ENCODE assay signal across 12 mouse cellular contexts in the genomic region with DNA sequence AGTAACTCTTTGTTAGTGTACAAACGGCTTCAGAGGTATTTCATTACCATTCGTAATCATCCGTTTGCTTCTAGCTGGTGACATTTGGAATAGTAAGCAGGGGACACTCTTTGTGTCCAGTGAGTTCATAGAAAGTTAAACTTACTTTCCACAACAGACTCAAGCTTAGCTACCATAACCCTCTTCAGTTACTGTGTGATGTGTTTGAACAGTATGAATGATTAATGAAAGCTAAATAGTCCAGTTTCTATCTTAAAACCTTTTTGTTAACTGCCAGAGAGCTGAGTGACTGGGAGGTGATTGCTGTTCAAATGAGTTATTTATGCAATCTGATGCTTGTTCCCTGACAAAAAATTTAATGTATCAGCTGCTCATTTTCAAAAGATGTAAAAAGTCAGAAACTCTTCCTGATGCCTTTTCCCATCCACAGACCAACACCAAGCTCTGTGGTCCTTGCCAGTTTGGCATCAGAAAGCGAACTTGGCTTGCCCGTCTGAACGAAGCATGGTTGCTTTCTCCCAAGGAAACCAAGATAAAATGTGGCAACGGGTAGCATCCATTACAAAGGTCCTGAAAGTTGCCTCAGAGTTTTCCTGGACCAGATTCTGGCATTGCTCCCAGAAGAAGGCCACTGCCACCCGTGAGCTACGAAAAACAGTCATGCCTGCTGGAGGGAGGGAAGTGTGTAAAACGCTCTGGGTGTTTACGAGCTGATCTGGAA.
DNase-seq lines count a peak whose midpoint lies in the region; ATAC-seq and TF ChIP-seq lines count a peak whose summit lies in the region.
"Had no signal": no experiment of that assay in that cellular context is flagged by ENCODE, and none has a peak within 500 bp of the region (broad histone marks: within the 10 kb centered on the region; RNA-seq: fewer than 3 reads in every experiment).

No protein-coding gene starts in this region.

- no peak overlapping the region for H3K4me3 ChIP-seq in forebrain, embryonic 14.5 days (ENCODE audit: low read depth, low read length)
- H3K4me3 ChIP-seq in forebrain, embryonic 12.5 days (replicated peaks): no peak overlapping the region
- no peak overlapping the region for H3K4me3 ChIP-seq in lung, embryonic 15.5 days
- H3K4me3 ChIP-seq in hindbrain, postnatal 0 days (ENCODE audit: low read length): no peak overlapping the region
- no peak overlapping the region for H3K4me3 ChIP-seq in heart, embryonic 12.5 days
- H3K4me3 ChIP-seq: gastrocnemius, adult 2 months; kidney, embryonic 15.5 days had no signal

- H3K4me2 ChIP-seq in forebrain, embryonic 14.5 days (ENCODE audit: low read length): no peak overlapping the region
- no peak overlapping the region for H3K4me2 ChIP-seq in forebrain, embryonic 12.5 days
- no peak overlapping the region for H3K4me2 ChIP-seq in lung, embryonic 15.5 days
- no peak overlapping the region for H3K4me2 ChIP-seq in hindbrain, postnatal 0 days (ENCODE audit: low read depth, low read length)
- no peak overlapping the region for H3K4me2 ChIP-seq in heart, embryonic 12.5 days
- H3K4me2 ChIP-seq: kidney, embryonic 15.5 days had no signal

- 56% methylated on average over 11 of the region's 11 CpGs for WGBS in forebrain, embryonic 14.5 days
- 80% methylated on average over 11 of the region's 11 CpGs for WGBS in forebrain, embryonic 12.5 days
- 26% methylated on average over 11 of the region's 11 CpGs for WGBS in lung, embryonic 15.5 days
- WGBS in hindbrain, postnatal 0 days: 34% methylated on average over 11 of the region's 11 CpGs
- WGBS in heart, embryonic 12.5 days: 57% methylated on average over 11 of the region's 11 CpGs

- no peak overlapping the region for H3K9ac ChIP-seq in forebrain, embryonic 14.5 days (ENCODE audit: low read length)
- H3K9ac ChIP-seq in forebrain, embryonic 12.5 days: no peak overlapping the region
- H3K9ac ChIP-seq in lung, embryonic 15.5 days: no peak overlapping the region
- H3K9ac ChIP-seq in hindbrain, postnatal 0 days (replicated peaks; ENCODE audit: low read length): no peak overlapping the region
- no peak overlapping the region for H3K9ac ChIP-seq in heart, embryonic 12.5 days
- H3K9ac ChIP-seq: kidney, embryonic 15.5 days had no signal

- DNase-seq in forebrain, embryonic 14.5 days (ENCODE audit: low spot score): peak; percentile 31
- no peak for DNase-seq in lung, postnatal 10 days
- DNase-seq in adrenal gland, postnatal 14 days: peak; percentile 36
- DNase-seq in hindbrain, postnatal 0 days (ENCODE audit: low spot score): peak; percentile 81
- no peak for DNase-seq in frontal cortex, postnatal 25 days (ENCODE audit: low spot score in 2 of 2)
- DNase-seq: gastrocnemius, adult 2 months had no signal

- H3K36me3 ChIP-seq in forebrain, embryonic 14.5 days (ENCODE audit: control insufficient read depth, insufficient read depth, low read length): no peaks in the 10 kb centered on the region
- no peaks in the 10 kb centered on the region for H3K36me3 ChIP-seq in forebrain, embryonic 12.5 days (replicated peaks)
- no peaks in the 10 kb centered on the region for H3K36me3 ChIP-seq in lung, embryonic 15.5 days
- no peaks in the 10 kb centered on the region for H3K36me3 ChIP-seq in hindbrain, postnatal 0 days (ENCODE audit: insufficient read depth, low read length)
- H3K36me3 ChIP-seq in heart, embryonic 12.5 days: no peaks in the 10 kb centered on the region
- H3K36me3 ChIP-seq: kidney, embryonic 15.5 days had no signal

- H3K27ac ChIP-seq in forebrain, embryonic 14.5 days (ENCODE audit: low read depth, low read length): no peak overlapping the region
- no peak overlapping the region for H3K27ac ChIP-seq in forebrain, embryonic 12.5 days
- H3K27ac ChIP-seq in lung, embryonic 15.5 days: peak overlapping the region; percentile 47; the same call in 1 of the 2 replicates
- H3K27ac ChIP-seq in hindbrain, postnatal 0 days: peak overlapping the region; percentile 68; the same call in 1 of the 2 replicates
- H3K27ac ChIP-seq in heart, embryonic 12.5 days (ENCODE audit: poor library complexity, severe bottlenecking): no peak overlapping the region
- H3K27ac ChIP-seq: gastrocnemius, adult 2 months; kidney, embryonic 15.5 days; stomach, postnatal 0 days had no signal

- no peaks in the 10 kb centered on the region for H3K27me3 ChIP-seq in forebrain, embryonic 14.5 days (replicated peaks; ENCODE audit: control insufficient read depth, insufficient read depth, low read length)
- no peaks in the 10 kb centered on the region for H3K27me3 ChIP-seq in forebrain, embryonic 12.5 days
- H3K27me3 ChIP-seq in lung, embryonic 15.5 days: no peaks in the 10 kb centered on the region
- H3K27me3 ChIP-seq in hindbrain, postnatal 0 days (ENCODE audit: insufficient read depth, low read length): no peaks in the 10 kb centered on the region
- no peaks in the 10 kb centered on the region for H3K27me3 ChIP-seq in heart, embryonic 12.5 days (replicated peaks)
- H3K27me3 ChIP-seq: kidney, embryonic 15.5 days had no signal

- no peak for TF ChIP-seq CTCF in hindbrain, postnatal 0 days (IDR thresholded peaks at IDR 0.05; ENCODE audit: low read depth)

- no peaks in the 10 kb centered on the region for H3K4me1 ChIP-seq in forebrain, embryonic 14.5 days (ENCODE audit: control insufficient read depth, insufficient read depth, low read length)
- H3K4me1 ChIP-seq in forebrain, embryonic 12.5 days: no peaks in the 10 kb centered on the region
- H3K4me1 ChIP-seq in lung, embryonic 15.5 days: peaks cover 6% of the 10 kb centered on the region
- H3K4me1 ChIP-seq in hindbrain, postnatal 0 days (ENCODE audit: insufficient read depth, low read length): no peaks in the 10 kb centered on the region
- H3K4me1 ChIP-seq in heart, embryonic 12.5 days (replicated peaks): peaks cover 5% of the 10 kb centered on the region; the same call in 1 of the 2 replicates
- H3K4me1 ChIP-seq: kidney, embryonic 15.5 days had no signal

- no peaks in the 10 kb centered on the region for H3K9me3 ChIP-seq in forebrain, embryonic 14.5 days (replicated peaks; ENCODE audit: control insufficient read depth, low read length)
- no peaks in the 10 kb centered on the region for H3K9me3 ChIP-seq in forebrain, embryonic 12.5 days
- H3K9me3 ChIP-seq in lung, embryonic 15.5 days: no peaks in the 10 kb centered on the region
- H3K9me3 ChIP-seq in hindbrain, postnatal 0 days (ENCODE audit: low read length): no peaks in the 10 kb centered on the region
- H3K9me3 ChIP-seq in heart, embryonic 12.5 days (replicated peaks): no peaks in the 10 kb centered on the region
- H3K9me3 ChIP-seq: kidney, embryonic 15.5 days had no signal

- no peak for ATAC-seq in forebrain, embryonic 14.5 days
- ATAC-seq in forebrain, embryonic 12.5 days (ENCODE audit: low FRiP score): no peak
- no peak for ATAC-seq in lung, embryonic 15.5 days (ENCODE audit: borderline replicate concordance, extremely low read depth, low FRiP score, low TSS enrichment)
- peak; percentile 89 for ATAC-seq in hindbrain, postnatal 0 days
- ATAC-seq in heart, embryonic 12.5 days (ENCODE audit: insufficient number of reproducible peaks, low FRiP score): no peak
- ATAC-seq: Patski had no signal

Comparison
In these comparisons a context has a peak if more than half of its experiments do, and no peak if none do; other contexts are left out.
1. DNase-seq: peak in forebrain, embryonic 14.5 days (single experiment), adrenal gland, postnatal 14 days (single experiment) and hindbrain, postnatal 0 days (single experiment); none in lung, postnatal 10 days (single experiment) and frontal cortex, postnatal 25 days (0 of 2).
2. H3K27ac ChIP-seq: peak in lung, embryonic 15.5 days (single experiment) and hindbrain, postnatal 0 days (single experiment); none in forebrain, embryonic 14.5 days (single experiment), forebrain, embryonic 12.5 days (single experiment) and heart, embryonic 12.5 days (single experiment).